Mouse (Mus musculus) splenic B cell, adult 2 months (primary cell): ENCODE data around the gene Smarcal1.

Source experiments
- DNase-seq: peaks from one replicate; pipeline ENCODE4 v3.0.0-alpha.2; 2011; ENCODE audit warnings: low read depth, low spot score
- H3K27me3 ChIP-seq: 2 replicates; pipeline ENCODE4 v1.6.1; 2012; ENCODE audit warnings: mild to moderate bottlenecking, low read length, moderate library complexity, mixed read lengths; ENCODE audit not compliant: control insufficient read depth, poor library complexity, insufficient read depth, severe bottlenecking
- H3K36me3 ChIP-seq: 2 replicates; pipeline ENCODE4 v1.6.1; 2012; ENCODE audit warnings: mild to moderate bottlenecking, low read length, moderate library complexity, mixed read lengths; ENCODE audit not compliant: control insufficient read depth, poor library complexity, insufficient read depth, severe bottlenecking

Gene Smarcal1

GRCm38 (mm10) chr1:72577481-72577922 is 5.5 kb upstream of the Smarcal1 start:
- DNase-seq, result no peak
- H3K27me3 ChIP-seq, result no peaks in the 10 kb centered on the region; the same call in 1 of the 2 replicates

DNA sequence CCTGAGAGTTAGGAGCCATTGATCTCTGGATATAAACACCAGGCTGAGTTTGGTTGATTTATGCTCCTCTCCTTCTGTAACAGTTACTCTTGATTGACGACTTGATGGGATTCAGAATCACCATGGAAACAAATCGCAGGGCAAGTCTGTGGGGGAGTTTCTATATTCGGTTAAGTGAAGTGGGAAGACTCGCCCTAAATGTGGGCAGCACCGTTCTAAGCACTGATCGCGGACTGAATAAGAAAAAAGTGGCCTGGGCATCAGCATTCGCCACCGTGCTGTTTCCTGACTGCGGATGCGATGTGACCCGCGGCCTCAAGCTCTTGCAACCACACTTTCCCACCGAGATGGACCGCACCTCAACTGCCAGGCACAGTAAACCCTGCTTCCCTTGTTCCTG is 4.7 kb upstream of the Smarcal1 start:
- Histone ChIP-seq H3K27me3 (no peaks in the 10 kb centered on the region; the same call in 1 of the 2 replicates), H3K36me3 (no peaks in the 10 kb centered on the region)
- no peak for DNase-seq

More at GRCm38 (mm10) chr1:72577481-72577922, 5.5 kb upstream of the Smarcal1 start:
- no peaks in the 10 kb centered on the region for H3K36me3 ChIP-seq

- no peaks in the 10 kb centered on the region; the same call in 1 of the 2 replicates for H3K27me3 ChIP-seq
- peak; percentile 26 for DNase-seq
- no peaks in the 10 kb centered on the region for H3K36me3 ChIP-seq
Observed at GRCm38 (mm10) chr1:72578806-72579205, 4.2 kb upstream of the Smarcal1 start.

GRCm38 (mm10) chr1:72583906-72584305 is 855 bp downstream of the Smarcal1 start:
- Histone ChIP-seq H3K36me3 (peaks cover 5% of the 10 kb centered on the region; the same call in 1 of the 2 replicates), H3K27me3 (no peaks in the 10 kb centered on the region)
- no peak for DNase-seq

GRCm38 (mm10) chr1:72585971-72586875 is 3.2 kb downstream of the Smarcal1 start:
- Histone ChIP-seq H3K27me3 (no peaks in the 10 kb centered on the region), H3K36me3 (peaks cover 9% of the 10 kb centered on the region)
- no peak for DNase-seq

DNA sequence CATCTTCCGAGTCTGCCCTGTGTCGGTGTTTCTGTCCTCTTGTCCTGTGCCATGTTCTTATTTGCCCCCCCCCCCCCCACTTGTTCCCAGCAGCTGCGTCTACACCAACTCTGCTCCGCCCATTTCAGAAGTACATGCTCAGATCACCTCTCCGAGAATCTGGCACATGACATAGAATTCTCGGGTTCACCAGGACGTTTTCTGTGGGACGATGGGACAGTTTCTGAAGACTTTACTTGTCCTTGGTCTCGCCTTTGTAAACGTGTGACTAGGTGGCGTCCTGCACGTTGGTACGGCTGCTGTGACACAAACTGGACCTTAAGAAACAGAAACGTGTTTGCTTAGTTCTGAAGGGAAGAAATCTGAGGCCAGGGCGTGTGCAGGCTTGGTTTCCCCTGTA is 4.5 kb downstream of the Smarcal1 start:
- DNase-seq, result no peak
- no peaks in the 10 kb centered on the region for H3K27me3 ChIP-seq

GRCm38 (mm10) chr1:72588763-72589162 is 5.7 kb downstream of the Smarcal1 start:
- H3K36me3 ChIP-seq, result peaks cover 12% of the 10 kb centered on the region
- no peak for DNase-seq
- H3K27me3 ChIP-seq, result no peaks in the 10 kb centered on the region

More for the DNA sequence above, 4.5 kb downstream of the Smarcal1 start:
- peaks cover 12% of the 10 kb centered on the region for H3K36me3 ChIP-seq

DNA sequence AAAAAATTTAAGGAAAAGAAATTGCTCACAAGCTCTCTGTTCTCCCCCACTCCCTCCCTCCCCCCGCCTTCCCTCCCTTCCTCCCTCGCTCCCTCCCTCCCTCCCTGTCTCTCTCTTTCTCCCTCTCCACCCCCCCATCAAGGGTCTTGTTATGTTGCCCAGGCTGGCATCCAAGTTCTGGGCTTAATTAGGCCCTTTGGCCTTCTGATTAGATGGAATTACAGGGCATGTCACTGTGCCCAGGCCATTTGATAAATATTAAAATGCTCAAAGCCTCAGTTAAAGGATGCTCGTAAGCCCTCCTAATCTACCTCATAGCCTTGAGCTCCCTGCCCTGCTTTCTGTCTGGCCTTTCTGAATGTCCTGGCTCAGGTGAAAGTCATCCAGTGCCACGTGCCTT is 7.6 kb downstream of the Smarcal1 start:
- H3K36me3 ChIP-seq, result peaks cover 12% of the 10 kb centered on the region
- no peak for DNase-seq

GRCm38 (mm10) chr1:72592350-72592749 is 9.3 kb downstream of the Smarcal1 start:
- H3K36me3 ChIP-seq, result peaks cover 13% of the 10 kb centered on the region
- H3K27me3 ChIP-seq, result no peaks in the 10 kb centered on the region
- DNase-seq, result no peak

More for the DNA sequence above, 7.6 kb downstream of the Smarcal1 start:
- H3K27me3 ChIP-seq, result no peaks in the 10 kb centered on the region

DNA sequence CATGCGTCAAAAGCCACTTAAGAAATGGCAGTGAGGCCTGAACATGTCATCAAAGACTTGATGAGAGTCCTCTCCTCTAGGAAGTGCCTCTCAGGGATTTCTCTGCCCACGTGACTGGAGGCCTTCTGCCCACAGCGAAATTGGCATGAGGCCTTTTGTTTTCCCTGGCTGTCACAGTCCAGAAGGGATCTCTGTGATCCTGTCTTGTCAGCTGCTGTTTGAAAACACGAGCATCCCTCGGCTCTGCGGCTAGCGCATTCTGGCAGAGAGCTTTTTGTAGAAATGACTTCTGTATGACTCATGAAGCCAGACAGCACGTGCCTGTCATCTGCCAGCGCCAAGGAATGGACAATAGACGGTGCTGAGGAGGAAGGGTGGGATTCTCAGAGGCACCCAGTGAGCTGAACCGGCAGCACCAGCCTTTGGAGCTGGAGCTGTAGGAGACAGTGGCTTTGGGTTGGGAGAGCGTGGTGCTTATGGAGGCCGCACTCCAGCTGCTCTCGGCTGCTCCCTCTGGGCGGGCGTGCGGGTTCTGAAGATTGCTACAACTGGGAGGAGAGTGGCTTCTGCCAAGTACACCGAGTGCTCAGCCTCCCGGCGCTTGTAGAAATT is 10.4 kb downstream of the Smarcal1 start:
- H3K27me3 ChIP-seq, result no peaks in the 10 kb centered on the region
- DNase-seq, result no peak
- H3K36me3 ChIP-seq, result peaks cover 12% of the 10 kb centered on the region

GRCm38 (mm10) chr1:72595686-72596085 is 12.6 kb downstream of the Smarcal1 start:
- Histone ChIP-seq H3K36me3 (peaks cover 10% of the 10 kb centered on the region), H3K27me3 (no peaks in the 10 kb centered on the region)
- DNase-seq, result no peak

DNA sequence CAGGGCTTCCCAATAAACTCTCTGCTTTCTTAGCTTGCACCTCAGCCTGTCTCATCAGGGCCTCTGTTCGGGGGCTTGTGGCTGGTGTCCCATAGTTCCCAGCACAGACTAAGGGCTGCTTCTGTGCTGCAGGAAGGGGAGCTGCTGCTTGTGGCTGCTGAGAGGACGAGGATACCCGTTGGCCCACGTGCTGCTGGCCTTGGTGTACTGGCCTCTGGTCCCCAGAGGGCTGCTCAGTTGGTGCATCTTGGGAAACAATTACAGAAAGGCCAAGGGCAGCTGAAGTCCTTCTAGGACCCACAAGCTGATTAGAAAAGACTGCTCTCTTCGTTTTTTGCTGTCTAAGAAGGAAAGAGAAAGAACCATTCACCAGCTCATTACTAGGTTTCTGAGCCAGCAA is 13.2 kb downstream of the Smarcal1 start:
- H3K27me3 ChIP-seq, result no peaks in the 10 kb centered on the region
- H3K36me3 ChIP-seq, result peaks cover 6% of the 10 kb centered on the region
- no peak for DNase-seq

DNA sequence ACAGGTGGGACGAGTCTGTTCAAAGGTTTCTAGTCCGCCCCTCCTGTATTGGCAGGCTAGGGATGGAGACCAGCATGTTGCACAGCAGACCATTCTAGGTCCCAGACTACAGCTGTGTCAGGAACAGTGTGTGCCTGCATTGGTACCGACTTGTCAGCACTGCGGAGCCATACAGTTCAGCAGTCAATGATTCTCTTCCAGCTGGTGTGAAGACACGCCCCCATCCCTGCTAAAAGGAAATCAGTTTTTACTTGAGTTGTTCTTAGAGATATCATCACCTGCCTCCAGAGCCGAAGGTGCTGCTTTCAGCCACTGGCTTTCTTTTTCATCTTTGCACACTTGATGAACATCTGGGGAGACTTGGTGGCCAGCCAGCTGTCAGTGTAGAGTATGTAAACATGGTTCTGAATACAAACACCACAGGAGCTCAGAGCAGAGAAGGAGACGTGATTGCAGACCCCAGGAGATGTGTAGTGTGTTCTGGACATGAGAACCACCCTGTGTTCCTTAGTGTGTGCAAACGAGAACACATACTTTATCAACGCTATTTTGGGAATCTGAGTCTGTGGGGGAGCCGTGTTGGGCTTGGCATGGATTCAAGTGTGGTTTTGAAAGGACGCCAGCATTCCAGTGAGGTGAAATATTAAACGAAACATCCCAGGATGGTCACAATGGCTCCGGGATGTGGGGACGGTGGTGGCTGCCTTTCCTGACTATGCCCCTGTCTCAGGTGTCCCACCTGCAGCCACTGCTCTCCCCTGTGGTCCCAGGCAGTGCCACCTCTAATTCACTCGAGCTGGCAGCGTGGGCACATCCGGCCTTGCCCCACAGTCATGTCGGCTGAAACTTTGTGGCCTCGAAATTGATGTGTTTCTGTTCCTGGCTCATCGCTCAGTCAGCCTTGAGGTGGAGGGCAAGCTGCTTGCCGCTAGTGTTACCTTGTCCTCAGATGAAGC is 16.4 kb downstream of the Smarcal1 start:
- no peak for DNase-seq

DNA sequence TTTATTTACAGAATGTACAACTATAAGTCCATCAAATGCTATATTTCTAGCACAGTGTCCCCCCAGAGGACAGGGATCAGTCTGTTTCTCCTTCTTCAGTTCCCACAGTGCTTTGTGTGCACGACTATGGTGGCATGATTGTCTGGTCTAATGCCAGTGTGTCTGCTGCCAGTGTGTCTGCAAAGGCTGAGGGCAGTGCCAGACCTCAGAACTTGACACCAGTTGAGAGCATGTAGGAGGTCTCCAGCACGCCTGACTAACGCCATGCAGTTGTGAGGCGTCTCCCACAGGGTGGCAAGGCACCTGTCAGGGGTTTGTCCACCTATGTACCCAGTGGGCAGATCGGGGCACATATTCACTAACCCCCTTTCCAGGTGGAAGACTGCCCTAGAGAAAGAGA is 17.7 kb downstream of the Smarcal1 start:
- DNase-seq, result no peak
- peaks cover 10% of the 10 kb centered on the region for H3K36me3 ChIP-seq
- no peaks in the 10 kb centered on the region for H3K27me3 ChIP-seq

More for the DNA sequence above, 16.4 kb downstream of the Smarcal1 start:
- Histone ChIP-seq H3K27me3 (no peaks in the 10 kb centered on the region), H3K36me3 (peaks cover 9% of the 10 kb centered on the region)
